Mouse (Mus musculus) thymus, adult 2 months (tissue): ENCODE data around the gene Pcdh15.

Experiments used
- CTCF ChIP-seq: fragments of 200-500 bp; IDR thresholded peaks from 2 replicates; pipeline ENCODE4 v1.5.1; 2012; ENCODE audit warnings: mild to moderate bottlenecking, control low read depth, low read length, moderate library complexity, borderline replicate concordance; ENCODE audit not compliant: control insufficient read depth, poor library complexity, insufficient read depth; ENCODE audit errors: extremely low read depth
- POLR2A ChIP-seq: fragments of 200-500 bp; IDR thresholded peaks from 2 replicates; pipeline ENCODE4 v1.6.1; 2012; ENCODE audit warnings: mild to moderate bottlenecking, low read length, control low read depth, moderate library complexity; ENCODE audit not compliant: control insufficient read depth, poor library complexity, insufficient read depth; ENCODE audit errors: extremely low read depth

GRCm38 (mm10) chr10:73280438-73280837 is 181.3 kb downstream of the Pcdh15 start:
- TF ChIP-seq CTCF = no peak
- TF ChIP-seq POLR2A = no peak
